Mouse (Mus musculus): ENCODE results near the gene Plcxd3.
"Not testable (repeated sequence)": the region's sequence is repeated elsewhere in the genome, so short reads cannot be mapped to it uniquely, and the experiment has no call there.

Gene Plcxd3

DNA sequence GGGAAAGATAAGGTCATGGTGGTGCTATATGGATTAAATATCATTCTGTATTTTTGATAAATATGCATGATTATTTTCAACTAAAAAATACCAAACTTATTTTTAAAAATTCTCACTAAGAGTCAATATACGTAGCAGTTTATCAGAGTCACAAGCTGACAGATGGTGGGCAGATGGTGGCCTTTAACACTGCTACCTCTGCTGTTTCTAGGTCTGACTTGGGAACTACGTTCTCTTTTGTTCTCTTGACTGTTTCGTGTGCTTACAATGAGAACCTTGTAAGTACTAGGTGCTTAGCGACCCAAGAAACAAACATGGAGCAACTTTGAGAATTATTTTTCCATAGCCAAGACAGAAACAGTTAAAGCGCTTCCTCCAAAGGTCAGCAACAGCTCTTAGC, 183.8 kb downstream of the Plcxd3 start:
- no peak for DNase-seq (ENCODE audit: low read depth, low spot score)

DNA sequence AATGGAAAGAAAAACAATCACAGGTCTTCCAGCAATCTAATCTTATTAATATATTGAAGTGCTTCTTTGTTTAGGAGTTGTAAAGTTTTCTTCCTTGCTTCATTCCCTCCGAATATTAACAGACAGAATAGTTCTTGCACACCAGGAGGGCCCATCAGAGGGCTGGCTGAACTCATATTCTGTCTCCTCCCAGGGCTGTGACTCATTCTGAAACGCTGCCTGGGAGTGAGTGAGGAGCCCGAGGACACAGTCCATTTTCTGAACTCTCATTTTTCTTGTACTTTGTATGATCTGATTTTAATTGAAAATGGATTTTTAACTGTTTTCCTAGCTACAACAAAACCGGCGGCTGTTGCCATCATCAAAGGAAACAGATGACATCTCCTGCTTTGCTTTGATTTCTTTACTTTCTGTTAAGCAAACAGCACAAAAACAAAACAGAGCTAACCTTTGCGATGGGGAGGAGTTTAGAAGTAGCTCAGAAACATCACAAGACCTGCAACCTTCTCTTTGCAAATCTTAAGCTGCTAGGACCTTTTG, 186.2 kb downstream of the Plcxd3 start:
- DNase-seq (ENCODE audit: low read depth, low spot score): no peak

- not testable (repeated sequence) for DNase-seq (ENCODE audit: low read depth, low spot score)
These were observed 220.2 kb downstream of the Plcxd3 start for GRCm38 (mm10) chr15:4595521-4595920.

DNA sequence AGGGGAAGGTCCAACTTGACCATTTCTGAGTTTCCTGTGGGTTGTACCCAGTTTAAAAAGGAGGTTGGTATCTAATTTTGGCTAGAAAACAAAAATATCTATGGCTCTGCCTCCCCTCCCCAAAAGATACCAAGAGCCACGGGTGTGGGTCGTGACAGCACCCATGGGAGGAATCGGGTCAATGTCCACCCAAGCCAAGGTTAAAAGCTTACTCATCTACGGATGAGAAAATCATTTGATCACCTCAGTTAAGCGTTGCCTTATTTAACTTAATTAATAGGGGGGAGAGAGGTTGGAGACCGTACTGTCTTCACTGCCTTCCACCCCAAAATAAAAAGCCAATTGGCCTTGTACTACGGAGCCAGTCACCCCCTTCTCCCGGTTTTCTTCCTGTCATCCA, 223.4 kb downstream of the Plcxd3 start:
- DNase-seq (ENCODE audit: low read depth, low spot score): not testable (repeated sequence)

DNA sequence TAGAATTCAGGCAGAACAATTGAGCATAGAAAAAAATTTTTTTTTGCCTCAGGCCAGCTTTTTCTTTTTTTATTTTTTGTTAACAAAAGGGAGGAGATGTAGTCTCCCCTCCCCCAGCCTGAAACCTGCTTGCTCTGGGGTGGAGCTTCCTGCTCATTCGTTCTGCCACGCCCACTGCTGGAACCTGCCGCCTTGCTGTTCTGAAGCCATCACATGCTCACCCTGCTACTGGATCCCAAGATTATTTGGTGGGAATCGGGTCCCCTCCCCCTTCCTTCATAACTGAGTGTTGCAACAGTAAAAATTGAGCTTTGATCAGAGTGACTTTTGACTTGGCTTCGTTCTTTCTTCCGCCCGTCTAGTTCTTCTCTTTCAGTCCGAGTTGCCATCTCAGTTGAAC, 224.0 kb downstream of the Plcxd3 start:
- DNase-seq (ENCODE audit: low read depth, low spot score): not testable (repeated sequence)

- DNase-seq (ENCODE audit: low read depth, low spot score): no peak
These were observed 230.3 kb downstream of the Plcxd3 start for GRCm38 (mm10) chr15:4605630-4606029.

All from retina, adult 2 months (tissue).